Mouse (Mus musculus): ENCODE results near the gene Dffa. TPM values are rescaled to one million over a fixed set of nuclear protein-coding genes. Genes with fewer than 3 reads are reported as not detected.
A peak's percentile ranks its signal among the peaks of the same experiment; 100 is the strongest.
"Not testable (repeated sequence)": the region's sequence is repeated elsewhere in the genome, so short reads cannot be mapped to it uniquely, and the experiment has no call there.

The Dffa gene
- polyA plus RNA-seq, 1 experiment, result 15.5 TPM

GRCm38 (mm10) chr4:149101456-149101855 is 2.5 kb upstream of the Dffa start:
- Histone ChIP-seq H3K9ac (ENCODE audit: low read depth, poor library complexity, severe bottlenecking) (no peak overlapping the region), H3K4me1 (ENCODE audit: control insufficient read depth, insufficient read depth, low read length) (no peaks in the 10 kb centered on the region), H3K9me3 (replicated peaks; ENCODE audit: control insufficient read depth, insufficient read depth, low read length, poor library complexity, severe bottlenecking) (no peaks in the 10 kb centered on the region), H3K4me3 (ENCODE audit: low read depth, low read length) (no peak overlapping the region), H3K27me3 (ENCODE audit: control insufficient read depth, insufficient read depth, low read length, poor library complexity, severe bottlenecking) (no peaks in the 10 kb centered on the region), H3K27ac (ENCODE audit: insufficient read depth, low read length) (no peak overlapping the region), H3K36me3 (ENCODE audit: control insufficient read depth, insufficient read depth, low read length, poor library complexity, severe bottlenecking) (no peaks in the 10 kb centered on the region)
- TF ChIP-seq CTCF (IDR thresholded peaks at IDR 0.05; ENCODE audit: low read depth, low read length), result no peak
- no peak for TF ChIP-seq EP300 (IDR thresholded peaks at IDR 0.05; ENCODE audit: insufficient read depth, low read depth, low read length)
- no peak for TF ChIP-seq POLR2A (IDR thresholded peaks at IDR 0.05; ENCODE audit: insufficient read depth, low read length)

GRCm38 (mm10) chr4:149119978-149120562 is 16.1 kb downstream of the Dffa start:
- not testable (repeated sequence) for H3K4me1 ChIP-seq (ENCODE audit: control insufficient read depth, insufficient read depth, low read length); H3K27ac ChIP-seq (ENCODE audit: insufficient read depth, low read length); H3K36me3 ChIP-seq (ENCODE audit: control insufficient read depth, insufficient read depth, low read length, poor library complexity, severe bottlenecking); H3K4me3 ChIP-seq (ENCODE audit: low read depth, low read length); H3K27me3 ChIP-seq (ENCODE audit: control insufficient read depth, insufficient read depth, low read length, poor library complexity, severe bottlenecking); H3K9ac ChIP-seq (ENCODE audit: low read depth, poor library complexity, severe bottlenecking); H3K9me3 ChIP-seq (replicated peaks; ENCODE audit: control insufficient read depth, insufficient read depth, low read length, poor library complexity, severe bottlenecking)

- Histone ChIP-seq H3K36me3 (ENCODE audit: control insufficient read depth, insufficient read depth, low read length, poor library complexity, severe bottlenecking) (0 out of 2 replicates have a peak, but pooled peaks cover 3% of the 10 kb centered on the region), H3K4me3 (ENCODE audit: low read depth, low read length) (no peak overlapping the region), H3K27me3 (ENCODE audit: control insufficient read depth, insufficient read depth, low read length, poor library complexity, severe bottlenecking) (no peaks in the 10 kb centered on the region), H3K27ac (ENCODE audit: insufficient read depth, low read length) (peak overlapping the region; percentile 24), H3K9me3 (replicated peaks; ENCODE audit: control insufficient read depth, insufficient read depth, low read length, poor library complexity, severe bottlenecking) (no peaks in the 10 kb centered on the region), H3K4me1 (ENCODE audit: control insufficient read depth, insufficient read depth, low read length) (peaks cover 2% of the 10 kb centered on the region), H3K9ac (ENCODE audit: low read depth, poor library complexity, severe bottlenecking) (no peak overlapping the region)
- 0 out of 2 replicates have a peak, but pooled peaks have one; percentile 48 for TF ChIP-seq EP300 (IDR thresholded peaks at IDR 0.05; ENCODE audit: insufficient read depth, low read depth, low read length)
- TF ChIP-seq CTCF (IDR thresholded peaks at IDR 0.05; ENCODE audit: low read depth, low read length), result no peak
Measured at GRCm38 (mm10) chr4:149123432-149123831, 19.5 kb downstream of the Dffa start.

- Histone ChIP-seq H3K27ac (ENCODE audit: insufficient read depth, low read length) (no peak overlapping the region), H3K9me3 (replicated peaks; ENCODE audit: control insufficient read depth, insufficient read depth, low read length, poor library complexity, severe bottlenecking) (no peaks in the 10 kb centered on the region), H3K4me3 (ENCODE audit: low read depth, low read length) (no peak overlapping the region), H3K36me3 (ENCODE audit: control insufficient read depth, insufficient read depth, low read length, poor library complexity, severe bottlenecking) (peaks cover 7% of the 10 kb centered on the region; the same call in 1 of the 2 replicates), H3K9ac (ENCODE audit: low read depth, poor library complexity, severe bottlenecking) (no peak overlapping the region), H3K4me1 (ENCODE audit: control insufficient read depth, insufficient read depth, low read length) (no peaks in the 10 kb centered on the region), H3K27me3 (ENCODE audit: control insufficient read depth, insufficient read depth, low read length, poor library complexity, severe bottlenecking) (no peaks in the 10 kb centered on the region)
- TF ChIP-seq CTCF (IDR thresholded peaks at IDR 0.05; ENCODE audit: low read depth, low read length), result no peak
- TF ChIP-seq POLR2A (IDR thresholded peaks at IDR 0.05; ENCODE audit: insufficient read depth, low read length), result no peak
- TF ChIP-seq EP300 (IDR thresholded peaks at IDR 0.05; ENCODE audit: insufficient read depth, low read depth, low read length), result 0 out of 2 replicates have a peak, but pooled peaks have one; percentile 15
Measured at GRCm38 (mm10) chr4:149125341-149126114, 21.6 kb downstream of the Dffa start.

GRCm38 (mm10) chr4:149126115-149126509 is 22.2 kb downstream of the Dffa start:
- H3K4me3 ChIP-seq (ENCODE audit: low read depth, low read length), result no peak overlapping the region
- TF ChIP-seq POLR2A (IDR thresholded peaks at IDR 0.05; ENCODE audit: insufficient read depth, low read length), result no peak
- no peak for TF ChIP-seq EP300 (IDR thresholded peaks at IDR 0.05; ENCODE audit: insufficient read depth, low read depth, low read length)
- H3K27me3 ChIP-seq (ENCODE audit: control insufficient read depth, insufficient read depth, low read length, poor library complexity, severe bottlenecking), result no peaks in the 10 kb centered on the region
- H3K4me1 ChIP-seq (ENCODE audit: control insufficient read depth, insufficient read depth, low read length), result no peaks in the 10 kb centered on the region
- peaks cover 7% of the 10 kb centered on the region; the same call in 1 of the 2 replicates for H3K36me3 ChIP-seq (ENCODE audit: control insufficient read depth, insufficient read depth, low read length, poor library complexity, severe bottlenecking)
- no peak overlapping the region for H3K9ac ChIP-seq (ENCODE audit: low read depth, poor library complexity, severe bottlenecking)
- no peaks in the 10 kb centered on the region for H3K9me3 ChIP-seq (replicated peaks; ENCODE audit: control insufficient read depth, insufficient read depth, low read length, poor library complexity, severe bottlenecking)
- no peak overlapping the region for H3K27ac ChIP-seq (ENCODE audit: insufficient read depth, low read length)

- Histone ChIP-seq H3K9ac (ENCODE audit: low read depth, poor library complexity, severe bottlenecking) (no peak within 1 kb of the TSS), H3K36me3 (ENCODE audit: control insufficient read depth, insufficient read depth, low read length, poor library complexity, severe bottlenecking) (peaks cover 9% of the 10 kb centered on the region; the same call in 1 of the 2 replicates), H3K9me3 (replicated peaks; ENCODE audit: control insufficient read depth, insufficient read depth, low read length, poor library complexity, severe bottlenecking) (no peaks in the 10 kb centered on the region), H3K27me3 (ENCODE audit: control insufficient read depth, insufficient read depth, low read length, poor library complexity, severe bottlenecking) (no peaks in the 10 kb centered on the region), H3K27ac (ENCODE audit: insufficient read depth, low read length) (no peak within 1 kb of the TSS), H3K4me3 (ENCODE audit: low read depth, low read length) (no peak within 1 kb of the TSS), H3K4me1 (ENCODE audit: control insufficient read depth, insufficient read depth, low read length) (no peaks in the 10 kb centered on the region)
- TF ChIP-seq POLR2A (IDR thresholded peaks at IDR 0.05; ENCODE audit: insufficient read depth, low read length) (no peak), CTCF (IDR thresholded peaks at IDR 0.05; ENCODE audit: low read depth, low read length) (no peak), EP300 (IDR thresholded peaks at IDR 0.05; ENCODE audit: insufficient read depth, low read depth, low read length) (no peak)
Measured at GRCm38 (mm10) chr4:149126663-149127062, 22.7 kb downstream of the Dffa start, which contains the start of gene Cort. TSS of gene Cort (minus strand) at chr4:149126763.
